Mouse (Mus musculus): ENCODE measurements around the gene Gja8. TPM values are rescaled to one million over a fixed set of nuclear protein-coding genes. Genes with fewer than 3 reads are reported as not detected.

Gene Gja8
- polyA plus RNA-seq, 2 experiments = not detected

DNA sequence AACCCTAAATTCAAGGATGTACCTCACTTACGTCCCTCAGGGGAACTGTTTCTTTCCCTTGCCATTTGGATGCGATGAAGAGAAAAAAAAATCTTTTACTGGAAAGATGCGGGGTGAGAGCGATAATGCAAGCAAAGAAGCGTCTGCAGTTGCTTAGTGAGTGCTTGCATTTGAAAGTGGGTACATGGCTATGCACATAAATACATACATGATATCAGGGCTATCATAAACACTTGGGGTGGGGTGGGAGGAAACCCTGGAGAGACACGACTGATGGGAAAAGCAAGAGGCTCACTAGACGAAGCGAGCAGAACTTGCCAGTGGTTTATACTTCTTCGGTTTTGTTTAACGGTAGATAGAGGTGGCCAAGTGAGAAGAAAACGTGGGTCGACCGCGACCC, 21.4 kb downstream of the Gja8 start, which contains the start of gene Gja5:
TSS of gene Gja5 (plus strand) at position 301 of the 400 bp plus-strand sequence.
- Histone ChIP-seq H3K27me3 (ENCODE audit: control insufficient read depth, insufficient read depth, low read length) (no peaks in the 10 kb centered on the region; the same call in 1 of the 2 replicates), H3K4me1 (replicated peaks; ENCODE audit: control insufficient read depth in 2 of 2, insufficient read depth in 2 of 2, low read length in 1 of 2) (peaks cover 5 to 16% of the 10 kb centered on the region in 2 experiments), H3K9ac (replicated peaks) (peak within 1 kb of the TSS; percentile 73), H3K4me2 (ENCODE audit: low read depth) (peak within 1 kb of the TSS; percentile 85), H3K27ac (no peak within 1 kb of the TSS; the same call in 1 of the 2 replicates), H3K4me3 (ENCODE audit: insufficient read depth in 1 of 2, low read depth in 2 of 2, low read length in 2 of 2) (peak within 1 kb of the TSS; percentile 84 to 97), H3K9me3 (ENCODE audit: control insufficient read depth, low read length) (no peaks in the 10 kb centered on the region), H3K36me3 (replicated peaks; ENCODE audit: control insufficient read depth, insufficient read depth, low read depth) (no peaks in the 10 kb centered on the region)
- 9% methylated on average over 14 of the region's 14 CpGs for WGBS (ENCODE audit: insufficient replicate concordance)
- TF ChIP-seq CTCF (IDR thresholded peaks at IDR 0.05; ENCODE audit: low read depth) = no peak
- no peak for TF ChIP-seq EP300 (IDR thresholded peaks at IDR 0.05; ENCODE audit: low read depth)
- peak in 1 of 3 experiments; percentile 9 for DNase-seq (ENCODE audit: low read depth in 3 of 3, low spot score in 3 of 3)
- ATAC-seq (ENCODE audit: insufficient read depth) = no peak

DNA sequence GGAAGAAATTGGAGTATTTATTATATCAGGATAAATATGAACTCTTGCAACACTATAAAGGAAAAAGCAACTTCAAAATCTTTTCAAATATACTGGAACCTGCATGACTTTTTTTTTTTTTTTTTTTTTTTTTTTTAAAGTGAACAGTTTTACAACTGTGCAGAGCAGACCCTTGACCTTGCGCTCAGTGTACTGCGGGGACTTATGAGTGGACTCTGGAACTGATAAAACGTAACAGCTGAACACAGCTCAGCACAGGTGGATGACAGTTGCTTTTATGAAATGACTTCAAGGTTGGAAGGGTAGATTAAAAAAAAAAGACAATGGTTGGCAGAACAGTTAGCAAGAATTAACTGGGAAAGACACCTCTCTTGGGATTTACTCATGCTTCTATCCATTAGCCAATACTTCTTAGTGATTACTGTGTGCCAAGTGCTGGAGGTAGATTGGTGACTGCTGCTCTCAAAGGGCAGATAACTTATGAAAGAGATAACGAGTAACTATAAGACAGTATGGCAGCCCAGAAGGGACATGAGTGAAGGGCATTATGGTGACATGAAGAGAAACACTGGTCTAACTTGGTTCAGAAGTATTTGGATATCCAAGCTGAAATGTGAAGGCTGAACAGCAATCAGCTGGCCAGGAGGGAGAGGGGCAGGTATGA, 23.4 kb downstream of the Gja8 start:
- H3K4me2 ChIP-seq (ENCODE audit: low read depth) = no peak overlapping the region
- no peak overlapping the region for H3K4me3 ChIP-seq (ENCODE audit: insufficient read depth in 1 of 2, low read depth in 2 of 2, low read length in 2 of 2)
- H3K9ac ChIP-seq (replicated peaks) = no peak overlapping the region
- peak in 1 of 3 experiments; percentile 15 for DNase-seq (ENCODE audit: low read depth in 3 of 3, low spot score in 3 of 3)
- peaks cover 5 to 16% of the 10 kb centered on the region in 2 experiments for H3K4me1 ChIP-seq (replicated peaks; ENCODE audit: control insufficient read depth in 2 of 2, insufficient read depth in 2 of 2, low read length in 1 of 2)
- no peak for ATAC-seq (ENCODE audit: insufficient read depth)
- TF ChIP-seq CTCF (IDR thresholded peaks at IDR 0.05; ENCODE audit: low read depth) = no peak
- peak; percentile 35; the same call in 1 of the 2 replicates for TF ChIP-seq EP300 (IDR thresholded peaks at IDR 0.05; ENCODE audit: low read depth)
- H3K27ac ChIP-seq = no peak overlapping the region
- 58% methylated on average over 4 of the region's 4 CpGs for WGBS (ENCODE audit: insufficient replicate concordance)
- no peaks in the 10 kb centered on the region; the same call in 1 of the 2 replicates for H3K27me3 ChIP-seq (ENCODE audit: control insufficient read depth, insufficient read depth, low read length)
- H3K36me3 ChIP-seq (replicated peaks; ENCODE audit: control insufficient read depth, insufficient read depth, low read depth) = no peaks in the 10 kb centered on the region; the same call in 1 of the 2 replicates
- H3K9me3 ChIP-seq (ENCODE audit: control insufficient read depth, low read length) = no peaks in the 10 kb centered on the region

DNA sequence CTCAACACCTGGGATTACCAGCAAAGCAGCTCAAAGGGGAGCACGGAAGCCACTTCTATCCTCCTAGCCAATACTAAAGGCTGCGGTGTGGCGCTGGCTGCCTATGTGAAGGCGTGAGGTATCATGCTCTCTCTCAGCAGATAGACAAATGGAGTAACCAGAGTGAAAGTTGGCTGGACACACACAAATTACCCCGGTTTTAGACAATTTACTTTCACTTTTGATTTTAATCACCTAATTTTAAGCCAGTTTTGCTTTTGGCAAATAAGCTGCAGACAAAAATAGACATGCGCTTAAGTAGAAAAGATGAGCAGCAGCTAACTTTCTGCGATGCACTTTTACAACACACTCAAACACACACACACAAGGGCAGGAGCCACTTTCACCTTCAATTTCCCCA, 42.1 kb downstream of the Gja8 start:
- Histone ChIP-seq H3K36me3 (replicated peaks; ENCODE audit: control insufficient read depth, insufficient read depth, low read depth) (peaks cover 5% of the 10 kb centered on the region), H3K4me2 (ENCODE audit: low read depth) (no peak overlapping the region), H3K27me3 (ENCODE audit: control insufficient read depth, insufficient read depth, low read length) (no peaks in the 10 kb centered on the region), H3K27ac (no peak overlapping the region), H3K9ac (replicated peaks) (no peak overlapping the region), H3K4me3 (ENCODE audit: insufficient read depth in 1 of 2, low read depth in 2 of 2, low read length in 2 of 2) (no peak overlapping the region), H3K9me3 (ENCODE audit: control insufficient read depth, low read length) (no peaks in the 10 kb centered on the region), H3K4me1 (replicated peaks; ENCODE audit: control insufficient read depth in 2 of 2, insufficient read depth in 2 of 2, low read length in 1 of 2) (no peaks in the 10 kb centered on the region)
- DNase-seq (ENCODE audit: low read depth in 3 of 3, low spot score in 3 of 3) = no peak
- ATAC-seq (ENCODE audit: insufficient read depth) = no peak
- WGBS (ENCODE audit: insufficient replicate concordance) = 83% methylated on average over 7 of the region's 7 CpGs
- TF ChIP-seq EP300 (IDR thresholded peaks at IDR 0.05; ENCODE audit: low read depth) = no peak

DNA sequence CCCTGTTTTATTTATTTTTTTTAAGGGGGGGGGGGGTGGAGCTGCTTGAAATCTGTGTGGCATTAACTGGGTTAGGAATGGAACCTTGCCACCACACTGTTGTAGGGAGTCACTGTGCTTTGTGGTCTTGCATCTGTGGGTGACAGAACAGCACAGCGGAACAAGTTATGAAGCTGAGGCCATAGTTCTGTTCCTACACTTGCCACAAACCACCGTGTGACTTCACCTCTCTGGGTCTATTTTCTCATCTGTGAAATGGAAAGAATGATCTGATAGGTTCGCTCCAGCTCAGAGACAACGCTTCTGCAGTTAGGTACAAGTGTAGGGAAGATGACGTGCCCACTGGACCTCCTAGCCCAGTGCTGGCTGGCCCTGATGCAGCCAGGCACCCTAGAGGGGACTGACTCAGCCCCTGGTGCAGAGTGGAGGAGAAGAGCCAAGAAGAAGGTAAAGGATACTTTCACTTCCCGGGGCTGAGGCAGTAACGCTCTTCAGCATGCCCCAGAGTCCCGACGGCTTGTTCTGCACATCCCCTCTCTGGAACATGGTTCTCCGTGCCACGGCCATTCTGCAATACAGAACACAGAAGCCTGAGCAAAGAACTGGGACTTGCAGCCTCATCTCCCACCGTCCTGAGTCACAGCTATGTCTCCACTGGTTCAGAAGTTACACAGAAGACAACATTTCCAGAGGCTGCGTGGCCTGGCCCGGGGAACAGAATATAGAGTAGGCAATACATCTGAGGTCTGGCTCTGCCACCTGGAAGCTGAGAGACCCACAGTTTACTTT, 43.6 kb downstream of the Gja8 start:
- Histone ChIP-seq H3K9me3 (ENCODE audit: control insufficient read depth, low read length) (no peaks in the 10 kb centered on the region), H3K9ac (replicated peaks) (no peak overlapping the region), H3K27me3 (ENCODE audit: control insufficient read depth, insufficient read depth, low read length) (no peaks in the 10 kb centered on the region), H3K4me2 (ENCODE audit: low read depth) (no peak overlapping the region), H3K4me1 (replicated peaks; ENCODE audit: control insufficient read depth in 2 of 2, insufficient read depth in 2 of 2, low read length in 1 of 2) (no peaks in the 10 kb centered on the region), H3K36me3 (replicated peaks; ENCODE audit: control insufficient read depth, insufficient read depth, low read depth) (peaks cover 5% of the 10 kb centered on the region), H3K27ac (no peak overlapping the region), H3K4me3 (ENCODE audit: insufficient read depth in 1 of 2, low read depth in 2 of 2, low read length in 2 of 2) (no peak overlapping the region)
- ATAC-seq (ENCODE audit: insufficient read depth) (no peak), DNase-seq (ENCODE audit: low read depth in 3 of 3, low spot score in 3 of 3) (no peak)
- 85% methylated on average over 14 of the region's 14 CpGs for WGBS (ENCODE audit: insufficient replicate concordance)
- TF ChIP-seq CTCF (IDR thresholded peaks at IDR 0.05; ENCODE audit: low read depth) = no peak
- TF ChIP-seq EP300 (IDR thresholded peaks at IDR 0.05; ENCODE audit: low read depth) = no peak

DNA sequence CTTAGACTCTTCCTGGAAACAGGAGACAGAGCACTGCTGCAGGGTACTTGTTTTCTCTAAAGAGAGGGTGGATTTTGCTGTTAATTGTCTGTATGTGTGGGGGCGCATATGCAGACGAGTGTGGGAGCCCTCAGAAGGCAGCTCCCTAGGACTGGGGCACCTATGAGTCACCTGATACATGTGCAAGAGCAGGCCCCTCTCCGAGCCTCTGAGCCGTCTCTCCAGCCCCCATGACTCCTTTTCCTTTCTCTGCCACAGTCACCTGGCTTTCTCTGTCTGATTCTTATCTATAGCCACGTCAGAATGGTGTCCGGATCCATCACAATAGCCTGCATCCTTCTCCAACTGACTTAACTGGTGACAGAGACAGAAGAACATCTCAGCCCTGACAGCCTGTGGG, 44.3 kb downstream of the Gja8 start:
- H3K36me3 ChIP-seq (replicated peaks; ENCODE audit: control insufficient read depth, insufficient read depth, low read depth) = peaks cover 5% of the 10 kb centered on the region
- no peak overlapping the region for H3K27ac ChIP-seq
- H3K9me3 ChIP-seq (ENCODE audit: control insufficient read depth, low read length) = no peaks in the 10 kb centered on the region
- no peaks in the 10 kb centered on the region for H3K27me3 ChIP-seq (ENCODE audit: control insufficient read depth, insufficient read depth, low read length)
- no peaks in the 10 kb centered on the region for H3K4me1 ChIP-seq (replicated peaks; ENCODE audit: control insufficient read depth in 2 of 2, insufficient read depth in 2 of 2, low read length in 1 of 2)
- no peak overlapping the region for H3K9ac ChIP-seq (replicated peaks)
- TF ChIP-seq EP300 (IDR thresholded peaks at IDR 0.05; ENCODE audit: low read depth) = no peak
- TF ChIP-seq CTCF (IDR thresholded peaks at IDR 0.05; ENCODE audit: low read depth) = no peak
- WGBS (ENCODE audit: insufficient replicate concordance) = 63% methylated on average over 6 of the region's 6 CpGs
- no peak overlapping the region for H3K4me2 ChIP-seq (ENCODE audit: low read depth)
- DNase-seq (ENCODE audit: low read depth in 3 of 3, low spot score in 3 of 3) = no peak
- no peak for ATAC-seq (ENCODE audit: insufficient read depth)
- H3K4me3 ChIP-seq (ENCODE audit: insufficient read depth in 1 of 2, low read depth in 2 of 2, low read length in 2 of 2) = no peak overlapping the region
